Mouse (Mus musculus) yolk sac, embryonic 10.5 days (tissue): ENCODE data around the gene Igfn1.

Experiments used
- DNase-seq: peaks from one replicate; pipeline ENCODE4 v3.0.0-alpha.2; 2017; ENCODE audit warnings: low spot score

Gene Igfn1

GRCm38 (mm10) chr1:136007211-136008158 is 1.3 kb upstream of the Igfn1 start, which contains the start of gene Tmem9:
Gene Tmem9 (plus strand): TSS chr1:136008150.
- peak; percentile 93 for DNase-seq

DNA sequence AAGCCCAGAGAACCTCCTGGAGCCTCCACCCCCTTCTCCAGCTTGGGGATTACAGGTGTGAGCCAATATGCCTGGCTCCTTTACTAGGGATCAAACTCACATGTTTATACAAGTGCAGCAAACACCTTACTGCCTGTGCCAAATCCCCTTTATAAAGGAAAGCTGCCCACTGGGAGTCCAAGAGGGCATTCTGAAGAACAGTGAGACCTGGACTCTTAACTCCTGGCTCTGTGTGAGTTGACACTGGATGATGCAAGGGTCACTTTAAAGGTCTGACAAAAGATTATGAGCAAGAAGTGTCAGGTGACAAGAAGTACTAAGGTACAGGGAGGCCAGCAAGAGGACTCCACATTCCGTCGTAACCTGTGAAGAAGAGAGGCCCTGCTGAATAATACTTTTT is 4.7 kb downstream of the Igfn1 start:
- peak; percentile 68 for DNase-seq

DNA sequence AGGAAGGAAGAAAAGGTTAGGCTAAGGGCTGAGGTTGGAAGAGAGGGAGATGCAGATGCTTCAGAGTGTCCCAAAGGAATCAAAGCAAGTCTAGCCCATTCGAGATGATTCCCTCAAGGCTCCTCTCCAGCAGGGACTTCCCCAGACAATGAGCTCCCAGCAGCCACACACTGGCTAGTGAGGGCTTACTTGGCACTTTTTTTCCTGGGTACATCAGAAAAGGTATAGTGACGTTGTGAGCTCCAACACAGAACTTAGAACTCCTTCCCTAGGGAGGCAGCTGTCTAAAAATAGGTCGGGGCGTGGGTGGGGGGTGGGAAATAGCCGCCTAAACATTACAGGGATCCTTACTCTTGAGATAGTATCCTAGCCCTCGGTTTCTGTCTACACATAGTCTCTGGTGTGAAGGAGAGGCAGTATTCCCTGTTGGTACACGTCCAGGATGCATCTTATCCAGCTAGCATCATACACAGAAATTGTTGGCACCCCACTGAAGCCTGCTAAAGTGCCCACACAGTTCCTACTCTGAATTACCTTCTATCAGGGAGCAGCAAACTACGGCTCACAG is 6.3 kb downstream of the Igfn1 start:
- no peak for DNase-seq

DNA sequence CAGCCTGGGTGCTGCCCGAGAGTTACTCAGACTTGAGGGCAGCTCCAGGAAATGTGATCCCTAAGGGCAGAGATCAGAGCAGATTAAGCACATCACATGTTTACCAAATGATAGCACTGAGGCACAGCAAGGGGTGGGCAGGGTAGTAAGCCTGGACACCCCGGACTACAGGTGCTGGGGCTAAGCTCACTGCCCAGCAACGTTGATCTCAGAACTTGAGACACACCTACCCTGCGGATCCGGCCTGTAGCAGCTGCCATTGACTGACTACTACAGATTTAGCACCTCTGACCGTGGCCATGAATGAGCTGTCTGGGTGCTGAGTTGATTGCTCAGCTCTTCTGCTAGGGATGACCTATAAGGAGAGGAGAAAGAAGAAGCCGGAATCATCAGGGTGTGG is 8.6 kb downstream of the Igfn1 start:
- DNase-seq = no peak

- no peak for DNase-seq
Observed at GRCm38 (mm10) chr1:135993470-135993869, 12.7 kb downstream of the Igfn1 start.

GRCm38 (mm10) chr1:135989876-135990275 is 16.3 kb downstream of the Igfn1 start:
- DNase-seq = no peak

GRCm38 (mm10) chr1:135984105-135984504 is 22.0 kb downstream of the Igfn1 start:
- DNase-seq = no peak

DNA sequence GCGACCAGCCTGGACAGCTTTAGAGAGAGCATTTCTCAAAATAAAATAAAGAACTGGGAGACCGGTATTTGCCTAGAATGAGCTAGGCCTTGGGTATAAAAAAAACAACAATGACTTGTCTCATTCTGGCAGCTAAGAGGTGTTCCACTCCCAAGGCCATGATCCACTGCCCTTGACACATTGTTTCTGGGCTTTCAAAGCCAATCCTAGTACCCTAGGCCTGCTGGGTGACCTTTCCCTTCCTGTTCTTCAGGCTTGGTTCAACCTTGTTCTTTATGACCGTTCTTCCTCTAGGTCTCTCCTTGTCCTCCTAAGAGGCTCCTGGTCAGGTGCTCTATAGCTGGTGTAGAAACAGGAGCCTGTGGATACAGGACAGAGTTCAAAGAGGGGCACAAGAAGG is 33.6 kb downstream of the Igfn1 start:
- no peak for DNase-seq

- no peak for DNase-seq
Observed at GRCm38 (mm10) chr1:135970486-135970885, 35.7 kb downstream of the Igfn1 start.

- DNase-seq = no peak
Observed at GRCm38 (mm10) chr1:135967739-135968138, 38.4 kb downstream of the Igfn1 start.

- no peak for DNase-seq
Observed at GRCm38 (mm10) chr1:135964561-135964960, 41.6 kb downstream of the Igfn1 start.

- no peak for DNase-seq
Observed at GRCm38 (mm10) chr1:135963177-135963576, 43.0 kb downstream of the Igfn1 start.

GRCm38 (mm10) chr1:135958483-135958882 is 47.7 kb downstream of the Igfn1 start:
- DNase-seq = no peak

DNA sequence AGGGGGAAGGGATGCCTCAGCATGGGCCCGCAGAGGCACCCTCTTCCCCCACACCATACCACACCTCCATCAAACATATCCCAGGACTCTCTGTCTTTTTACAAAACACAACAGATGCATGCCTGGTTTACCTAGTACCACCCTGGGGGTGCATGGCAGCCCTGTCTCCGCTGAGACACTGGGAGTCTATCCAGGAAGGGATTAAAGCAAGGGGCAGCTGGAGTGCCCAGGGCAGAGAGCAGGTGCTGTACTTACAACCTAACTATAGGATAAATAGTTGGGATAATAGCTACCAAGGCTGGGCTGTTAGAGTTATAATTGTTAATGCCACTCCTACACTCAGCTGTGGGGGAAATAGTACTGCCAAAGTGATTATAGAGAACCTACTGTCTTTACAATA is 57.3 kb downstream of the Igfn1 start:
- no peak for DNase-seq

GRCm38 (mm10) chr1:135946247-135946646 is 59.9 kb downstream of the Igfn1 start:
- DNase-seq = no peak

- DNase-seq = no peak
Observed at GRCm38 (mm10) chr1:135945711-135946110, 60.4 kb downstream of the Igfn1 start.

DNA sequence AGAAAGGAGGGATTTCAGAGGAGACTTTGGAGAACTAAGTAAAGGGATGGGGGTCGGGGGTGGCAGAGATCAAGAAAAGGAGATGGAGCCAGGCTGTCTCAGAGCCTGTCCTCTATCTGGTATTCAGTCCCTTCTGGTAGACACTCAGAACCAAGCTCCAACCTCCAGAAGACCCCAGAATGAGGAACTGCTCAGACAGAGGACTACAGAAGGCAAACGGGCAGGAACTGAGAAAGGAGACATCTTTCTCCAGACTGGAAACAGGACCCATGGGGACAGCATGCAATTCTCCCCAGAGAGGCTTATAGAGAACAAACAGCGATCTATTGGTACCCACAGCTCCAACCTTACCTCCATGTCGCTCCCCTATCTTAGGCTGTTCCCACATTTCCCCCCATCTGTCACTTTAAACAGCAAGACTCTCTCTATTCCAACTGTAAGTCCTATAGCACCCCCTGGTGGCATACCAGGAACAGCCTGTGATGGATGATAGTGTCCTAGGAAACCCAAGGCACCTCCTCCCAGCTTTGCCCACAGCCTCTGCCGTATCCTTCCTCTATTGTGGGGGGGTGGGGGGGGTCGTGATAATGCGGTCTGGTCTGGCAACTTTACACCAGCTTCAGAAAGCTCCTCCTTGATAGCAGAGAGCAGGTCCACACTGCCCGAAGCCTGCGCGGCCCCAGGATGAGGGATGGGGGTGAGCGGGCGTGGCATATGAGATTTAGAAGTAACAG is 61.4 kb downstream of the Igfn1 start:
- peak; percentile 51 for DNase-seq

- DNase-seq = no peak
Observed at GRCm38 (mm10) chr1:135943713-135944112, 62.4 kb downstream of the Igfn1 start.

GRCm38 (mm10) chr1:135942116-135942515 is 64.0 kb downstream of the Igfn1 start:
- DNase-seq = no peak

DNA sequence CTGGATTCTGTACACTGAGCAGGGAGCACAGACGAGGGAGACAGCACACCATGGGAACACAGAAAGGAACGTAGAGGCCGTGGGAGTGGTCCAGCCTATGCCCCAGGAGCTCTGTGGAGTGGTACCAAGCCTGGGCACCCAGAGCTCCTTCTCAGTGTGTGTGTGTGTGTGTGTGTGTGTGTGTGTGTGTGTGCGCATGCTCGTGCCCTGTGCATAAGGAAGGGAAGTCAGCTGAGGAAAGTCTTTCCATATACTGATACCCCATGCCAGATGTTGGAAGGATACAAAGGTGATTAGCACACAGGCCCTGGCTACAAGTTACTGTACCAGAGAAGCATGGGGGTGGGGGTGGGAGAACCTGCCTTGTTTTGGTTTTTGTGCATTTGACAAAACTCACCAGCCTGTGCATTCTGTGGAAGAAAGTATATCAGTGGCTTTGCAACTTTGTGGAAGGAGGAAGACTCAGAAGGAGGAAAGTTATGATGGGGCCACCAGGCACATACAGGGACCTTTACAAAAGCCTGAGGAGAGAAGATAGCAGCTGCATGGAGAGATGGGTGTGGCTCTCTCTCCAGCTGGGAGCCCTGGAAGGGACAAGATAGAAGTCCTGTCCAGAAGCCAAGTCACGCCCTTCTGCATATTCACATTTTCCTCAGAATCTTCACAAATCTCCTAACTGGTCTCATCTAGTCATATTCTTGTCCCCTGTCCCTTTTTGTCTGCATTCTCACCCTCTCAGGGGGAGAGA is 64.7 kb downstream of the Igfn1 start:
- no peak for DNase-seq

GRCm38 (mm10) chr1:135936091-135936490 is 70.1 kb downstream of the Igfn1 start:
- no peak for DNase-seq

DNA sequence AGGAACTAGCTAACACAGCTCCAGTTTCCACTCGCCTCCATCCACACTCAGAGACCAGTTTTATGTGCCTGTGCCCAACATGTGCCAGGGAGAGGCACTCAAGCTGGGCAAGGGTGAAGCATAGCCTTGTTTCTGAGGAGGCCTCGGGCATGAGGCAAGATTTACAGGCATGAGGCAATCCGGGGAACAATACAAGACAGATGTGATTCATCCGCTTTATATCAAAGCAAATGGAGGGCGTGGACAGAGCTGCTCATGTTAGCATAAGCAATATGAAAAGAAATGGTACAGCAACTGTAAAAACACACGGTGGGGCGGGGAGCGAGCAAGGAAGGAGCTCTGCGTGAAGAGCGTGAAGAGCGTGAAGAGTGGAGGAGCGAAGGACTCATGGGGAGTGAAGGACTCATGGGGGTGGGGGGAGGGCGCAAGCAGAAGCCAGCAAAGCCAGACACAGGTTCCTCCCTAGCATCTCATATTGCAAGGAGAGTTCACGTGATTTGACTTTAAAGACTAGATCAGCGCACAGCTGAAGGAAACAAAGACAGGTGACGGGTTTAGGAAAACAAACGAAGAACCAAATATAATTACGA is 72.3 kb downstream of the Igfn1 start:
- DNase-seq = no peak
